Mouse (Mus musculus): ENCODE measurements at regions not wholly inside any gene's neighbourhood (a gene's known extent, or its start where the extent isn't known, plus 50 kb on each side); places are given as distances from the start of the nearest gene placed in this dataset.

GRCm38 (mm10) chr4:47870010-47870637 is 174.8 kb upstream of the Nr4a3 start:
- DNase-seq (ENCODE audit: low spot score), result no peak

- DNase-seq (ENCODE audit: low spot score), result no peak
Measured at GRCm38 (mm10) chr4:47870638-47871019, 174.3 kb upstream of the Nr4a3 start.

GRCm38 (mm10) chr4:47881560-47881959 is 163.4 kb upstream of the Nr4a3 start:
- peak; percentile 5 for DNase-seq (ENCODE audit: low spot score)

GRCm38 (mm10) chr4:47882076-47882475 is 162.9 kb upstream of the Nr4a3 start:
- no peak for DNase-seq (ENCODE audit: low spot score)

- peak; percentile 5 for DNase-seq (ENCODE audit: low spot score)
Measured at GRCm38 (mm10) chr4:47899579-47899978, 145.4 kb upstream of the Nr4a3 start.

- DNase-seq (ENCODE audit: low spot score), result no peak
Measured at GRCm38 (mm10) chr4:47902749-47903148, 142.2 kb upstream of the Nr4a3 start.

GRCm38 (mm10) chr4:47912259-47912658 is 132.7 kb upstream of the Nr4a3 start:
- no peak for DNase-seq (ENCODE audit: low spot score)

- DNase-seq (ENCODE audit: low spot score), result no peak
Measured at GRCm38 (mm10) chr4:47919576-47919975, 125.4 kb upstream of the Nr4a3 start.

- DNase-seq (ENCODE audit: low spot score), result no peak
Measured at GRCm38 (mm10) chr4:47931464-47931863, 113.5 kb upstream of the Nr4a3 start.

- no peak for DNase-seq (ENCODE audit: low spot score)
Measured at GRCm38 (mm10) chr4:47933526-47933925, 111.4 kb upstream of the Nr4a3 start.

- no peak for DNase-seq (ENCODE audit: low spot score)
Measured at GRCm38 (mm10) chr4:47935547-47935946, 109.4 kb upstream of the Nr4a3 start.

GRCm38 (mm10) chr4:47936470-47937125 is 108.4 kb upstream of the Nr4a3 start:
- DNase-seq (ENCODE audit: low spot score), result no peak

- DNase-seq (ENCODE audit: low spot score), result no peak
Measured at GRCm38 (mm10) chr4:47947869-47948573, 96.9 kb upstream of the Nr4a3 start.

GRCm38 (mm10) chr4:47948789-47949188 is 96.2 kb upstream of the Nr4a3 start:
- no peak for DNase-seq (ENCODE audit: low spot score)

- peak; percentile 3 for DNase-seq (ENCODE audit: low spot score)
Measured at GRCm38 (mm10) chr4:47954576-47955305, 90.2 kb upstream of the Nr4a3 start.

GRCm38 (mm10) chr4:47964630-47965029 is 80.3 kb upstream of the Nr4a3 start:
- DNase-seq (ENCODE audit: low spot score), result no peak

- no peak for DNase-seq (ENCODE audit: low spot score)
Measured at GRCm38 (mm10) chr4:47971861-47972260, 73.1 kb upstream of the Nr4a3 start.

GRCm38 (mm10) chr4:47979579-47980313 is 65.2 kb upstream of the Nr4a3 start:
- no peak for DNase-seq (ENCODE audit: low spot score)

Measured in retina, embryonic 14.5 days (tissue).